Mouse (Mus musculus) gastrocnemius, postnatal 36 days (tissue): ENCODE measurements around the gene Atg7. TPM values are rescaled to one million over a fixed set of nuclear protein-coding genes. Genes with fewer than 3 reads are reported as not detected.

Experiments used
- DNase-seq, 2 experiments: peaks; one replicate each; pipeline ENCODE4 v3.0.0; 2022
- intact Hi-C: fragments of 180-260 bp; cut with DNase I; formaldehyde crosslinking; loops from one replicate; pipeline ENCODE4 v1.15.1; 2025
- total RNA-seq, 2 experiments: library from RNA; stranded (reverse); gene quantifications; 2 replicates each; pipeline ENCODE4 v1.2.3; 2021

Gene Atg7
- total RNA-seq, 2 experiments from 2014 or later, result 8.2 to 8.6 TPM

GRCm38 (mm10) chr6:114724351-114724750 is 81.5 kb downstream of the Atg7 start:
- intact Hi-C loops, result loop anchor here (1.0 to 5.0 kb wide), 2 partner anchors 202 to 543 kb away; no protein-coding TSS in a partner anchor
- no peak for DNase-seq

- DNase-seq, result no peak
- intact Hi-C loops, result loop anchor here (5.0 kb wide), 2 partner anchors 77 to 282 kb away; no protein-coding TSS in a partner anchor
Measured at GRCm38 (mm10) chr6:114725147-114725575, 82.3 kb downstream of the Atg7 start.

GRCm38 (mm10) chr6:114726681-114727080 is 83.8 kb downstream of the Atg7 start:
- intact Hi-C loops, result loop anchor here (5.0 kb wide), 2 partner anchors 76 to 281 kb away; no protein-coding TSS in a partner anchor
- no peak for DNase-seq

- intact Hi-C loops, result no loop called here
- DNase-seq, result no peak
Measured at GRCm38 (mm10) chr6:114733156-114733555, 90.3 kb downstream of the Atg7 start.

GRCm38 (mm10) chr6:114733681-114734080 is 90.8 kb downstream of the Atg7 start:
- intact Hi-C loops, result no loop called here
- DNase-seq, result peak in 1 of 2 experiments; percentile 34

GRCm38 (mm10) chr6:114735054-114735453 is 92.2 kb downstream of the Atg7 start:
- DNase-seq, result no peak
- intact Hi-C loops, result no loop called here

- DNase-seq, result no peak
- intact Hi-C loops, result no loop called here
Measured at GRCm38 (mm10) chr6:114736355-114736754, 93.5 kb downstream of the Atg7 start.

GRCm38 (mm10) chr6:114737181-114737580 is 94.3 kb downstream of the Atg7 start:
- no peak for DNase-seq
- intact Hi-C loops, result no loop called here

GRCm38 (mm10) chr6:114737931-114738759 is 95.2 kb downstream of the Atg7 start:
- DNase-seq, result no peak
- intact Hi-C loops, result no loop called here

GRCm38 (mm10) chr6:114738760-114739112 is 95.8 kb downstream of the Atg7 start:
- intact Hi-C loops, result no loop called here
- DNase-seq, result no peak

GRCm38 (mm10) chr6:114742209-114743003 is 99.5 kb downstream of the Atg7 start:
- DNase-seq, result no peak
- intact Hi-C loops, result no loop called here

- DNase-seq, result no peak
- intact Hi-C loops, result no loop called here
Measured at GRCm38 (mm10) chr6:114743126-114743525, 100.2 kb downstream of the Atg7 start.

- no peak for DNase-seq
- intact Hi-C loops, result no loop called here
Measured at GRCm38 (mm10) chr6:114743845-114744244, 100.9 kb downstream of the Atg7 start.

GRCm38 (mm10) chr6:114746439-114746974 is 103.6 kb downstream of the Atg7 start:
- intact Hi-C loops, result no loop called here
- DNase-seq, result no peak

GRCm38 (mm10) chr6:114748419-114748818 is 105.5 kb downstream of the Atg7 start:
- no peak for DNase-seq
- intact Hi-C loops, result no loop called here

- intact Hi-C loops, result no loop called here
Measured at GRCm38 (mm10) chr6:114748882-114749281, 106.0 kb downstream of the Atg7 start.

GRCm38 (mm10) chr6:114758795-114759194 is 115.9 kb downstream of the Atg7 start:
- DNase-seq, result no peak
- intact Hi-C loops, result no loop called here

More at GRCm38 (mm10) chr6:114748882-114749281, 106.0 kb downstream of the Atg7 start:
- no peak for DNase-seq

- intact Hi-C loops, result no loop called here
- no peak for DNase-seq
Measured at GRCm38 (mm10) chr6:114766314-114766713, 123.4 kb downstream of the Atg7 start.

- no peak for DNase-seq
- intact Hi-C loops, result no loop called here
Measured at GRCm38 (mm10) chr6:114767710-114768109, 124.8 kb downstream of the Atg7 start.

- DNase-seq, result no peak
- intact Hi-C loops, result no loop called here
Measured at GRCm38 (mm10) chr6:114770337-114770736, 127.4 kb downstream of the Atg7 start.

- no peak for DNase-seq
- intact Hi-C loops, result no loop called here
Measured at GRCm38 (mm10) chr6:114771502-114771901, 128.6 kb downstream of the Atg7 start.
